ENCODE assay signal across 8 mouse cellular contexts in genomic region chr10:43035579-43035978, GRCm38 (mm10).
DNase-seq lines count a peak whose midpoint lies in the region.
"Had no signal": no experiment of that assay in that cellular context is flagged by ENCODE, and none has a peak within 500 bp of the region (broad histone marks: within the 10 kb centered on the region; RNA-seq: fewer than 3 reads in every experiment).

No protein-coding gene starts in this region.

- DNase-seq in lung, postnatal 4 days = peak; percentile 22 to 27
- no peak for DNase-seq in lung, postnatal 25 days (ENCODE audit: low spot score)
- DNase-seq in adrenal gland, postnatal 14 days = peak; percentile 89
- peak; percentile 38 to 44 for DNase-seq in cerebellum, postnatal 14 days
- DNase-seq in heart, postnatal 10 days = peak; percentile 71 to 76
- no peak for DNase-seq in c-Kit-positive CD71-positive TER-119-positive erythroid progenitor cells, embryonic 14.5 days (ENCODE audit: low spot score)
- DNase-seq in thymus, postnatal 0 days (ENCODE audit: low spot score) = no peak
- DNase-seq: left cerebral cortex, postnatal 4 days had no signal

- intact Hi-C loops in heart, postnatal 10 days (cut with DNase I) = no loop called here

Comparison
In these comparisons a context has a peak if more than half of its experiments do, and no peak if none do; other contexts are left out.
1. DNase-seq: peak in lung, postnatal 4 days (2 of 2), adrenal gland, postnatal 14 days (single experiment), cerebellum, postnatal 14 days (2 of 2) and heart, postnatal 10 days (2 of 2); none in lung, postnatal 25 days (single experiment), c-Kit-positive CD71-positive TER-119-positive erythroid progenitor cells, embryonic 14.5 days (single experiment) and thymus, postnatal 0 days (single experiment).